Mouse (Mus musculus): Measurements from ENCODE around the gene Tpsab1. TPM values are rescaled to one million over a fixed set of nuclear protein-coding genes. Genes with fewer than 3 reads are reported as not detected.

Tpsab1 gene
- polyA plus RNA-seq, 1 experiment, result 0.37 TPM

Other genes starting within 250 kb of the Tpsab1 start
- gene Telo2, start 229.6 kb downstream of the Tpsab1 start, polyA plus RNA-seq (2012; rRNA removed), result 16.8 and 18.5 TPM in 2 replicates
- not detected in 2 replicates for gene Ptx4, start 224.8 kb downstream of the Tpsab1 start, polyA plus RNA-seq (2012; rRNA removed)
- gene Clcn7, start 212.2 kb downstream of the Tpsab1 start, polyA plus RNA-seq (2012; rRNA removed), result 34.2 and 35.0 TPM in 2 replicates
- 0.18 and 0.19 TPM in 2 replicates for gene Ccdc154, start 183.1 kb downstream of the Tpsab1 start, polyA plus RNA-seq (2012; rRNA removed)
- 0.07 TPM in 1 of 2 replicates, not detected in the other for gene Gm38655, start 170.1 kb downstream of the Tpsab1 start, polyA plus RNA-seq (2012; rRNA removed)
- 16.5 and 20.9 TPM in 2 replicates for gene BC003965, start 161.0 kb downstream of the Tpsab1 start, polyA plus RNA-seq (2012; rRNA removed)
- gene Unkl, start 157.2 kb downstream of the Tpsab1 start, polyA plus RNA-seq (2012; rRNA removed), result 15.6 and 16.4 TPM in 2 replicates
- 43.2 and 48.8 TPM in 2 replicates for gene Gnptg, start 105.4 kb downstream of the Tpsab1 start, polyA plus RNA-seq (2012; rRNA removed)
- 28.2 and 35.6 TPM in 2 replicates for gene Tsr3, start 105.4 kb downstream of the Tpsab1 start, polyA plus RNA-seq (2012; rRNA removed)
- 8.7 and 11.1 TPM in 2 replicates for gene Baiap3, start 89.2 kb downstream of the Tpsab1 start, polyA plus RNA-seq (2012; rRNA removed)
- 322 and 393 TPM in 2 replicates for gene Ube2i, start 70.9 kb downstream of the Tpsab1 start, polyA plus RNA-seq (2012; rRNA removed)
- gene Prss34, start 47.2 kb downstream of the Tpsab1 start, polyA plus RNA-seq (2012; rRNA removed), result 0.28 and 0.40 TPM in 2 replicates
- not detected in 2 replicates for gene Prss28, start 36.9 kb downstream of the Tpsab1 start, polyA plus RNA-seq (2012; rRNA removed)
- not detected in 2 replicates for gene Prss29, start 26.9 kb downstream of the Tpsab1 start, polyA plus RNA-seq (2012; rRNA removed)
- gene Tpsb2, start 20.7 kb upstream of the Tpsab1 start, polyA plus RNA-seq (2012; rRNA removed), result 7.2 and 9.2 TPM in 2 replicates
- gene Tpsg1, start 23.7 kb upstream of the Tpsab1 start, polyA plus RNA-seq (2012; rRNA removed), result 0.22 and 0.40 TPM in 2 replicates
- gene Cacna1h, start 88.2 kb upstream of the Tpsab1 start, polyA plus RNA-seq (2012; rRNA removed), result 28.6 and 59.3 TPM in 2 replicates
- gene Tekt4, start 109.1 kb upstream of the Tpsab1 start, polyA plus RNA-seq (2012; rRNA removed), result 0.12 and 0.15 TPM in 2 replicates
- gene Sstr5, start 151.7 kb upstream of the Tpsab1 start, polyA plus RNA-seq (2012; rRNA removed), result 0.06 TPM in 1 of 2 replicates, not detected in the other
- 1.2 and 1.5 TPM in 2 replicates for gene Sox8, start 225.1 kb upstream of the Tpsab1 start, polyA plus RNA-seq (2012; rRNA removed)
- gene Lmf1, start 233.5 kb upstream of the Tpsab1 start, polyA plus RNA-seq (2012; rRNA removed), result 12.5 and 16.6 TPM in 2 replicates